Mouse (Mus musculus): ENCODE measurements at regions not wholly inside any gene's neighbourhood (a gene's known extent, or its start where the extent isn't known, plus 50 kb on each side); places are given as distances from the start of the nearest gene placed in this dataset.

GRCm38 (mm10) chr6:126481257-126481656 lies 54.0 kb downstream of the Kcna5 start:
- no peak for DNase-seq

- DNase-seq, result no peak
These were observed 57.7 kb downstream of the Kcna5 start for GRCm38 (mm10) chr6:126477506-126477905.

GRCm38 (mm10) chr6:126476758-126477157 lies 58.5 kb downstream of the Kcna5 start:
- DNase-seq, result no peak

- peak; percentile 23 for DNase-seq
These were observed 59.7 kb downstream of the Kcna5 start for GRCm38 (mm10) chr6:126475555-126475954.

GRCm38 (mm10) chr6:126453751-126454150 lies 81.5 kb downstream of the Kcna5 start:
- no peak for DNase-seq

GRCm38 (mm10) chr6:126445519-126445918 lies 89.7 kb downstream of the Kcna5 start:
- no peak for DNase-seq

GRCm38 (mm10) chr6:126440254-126440653 lies 95.0 kb downstream of the Kcna5 start:
- DNase-seq, result no peak

- DNase-seq, result no peak
These were observed 97.1 kb downstream of the Kcna5 start for GRCm38 (mm10) chr6:126437976-126438736.

GRCm38 (mm10) chr6:126427208-126427607 lies 108.0 kb downstream of the Kcna5 start:
- no peak for DNase-seq

- no peak for DNase-seq
These were observed 129.5 kb downstream of the Kcna5 start for GRCm38 (mm10) chr6:126405736-126406135.

GRCm38 (mm10) chr6:126404331-126405070 lies 130.7 kb downstream of the Kcna5 start:
- DNase-seq, result no peak

- no peak for DNase-seq
These were observed 135.6 kb downstream of the Kcna5 start for GRCm38 (mm10) chr6:126399595-126399994.

- DNase-seq, result no peak
These were observed 136.6 kb downstream of the Kcna5 start for GRCm38 (mm10) chr6:126398641-126399040.

GRCm38 (mm10) chr6:126395015-126395414 lies 140.2 kb downstream of the Kcna5 start:
- DNase-seq, result no peak

- no peak for DNase-seq
These were observed 141.0 kb downstream of the Kcna5 start for GRCm38 (mm10) chr6:126394111-126394809.

GRCm38 (mm10) chr6:126384210-126385012 lies 150.8 kb downstream of the Kcna5 start:
- DNase-seq, result no peak

- no peak for DNase-seq
These were observed 158.0 kb downstream of the Kcna5 start for GRCm38 (mm10) chr6:126377216-126377615.

GRCm38 (mm10) chr6:126374970-126375620 lies 160.1 kb downstream of the Kcna5 start:
- no peak for DNase-seq

GRCm38 (mm10) chr6:126371971-126372370 lies 163.2 kb downstream of the Kcna5 start:
- DNase-seq, result no peak

GRCm38 (mm10) chr6:126371489-126371888 lies 163.7 kb downstream of the Kcna5 start:
- DNase-seq, result no peak

- DNase-seq, result no peak
These were observed 169.7 kb downstream of the Kcna5 start for GRCm38 (mm10) chr6:126365495-126365894.

- DNase-seq, result no peak
These were observed 172.9 kb downstream of the Kcna5 start for GRCm38 (mm10) chr6:126362331-126362730.

Data from gastrocnemius, postnatal 25 days (tissue).